Mouse (Mus musculus) lung, adult 2 months (tissue): ENCODE results near the gene Nxt1. TPM values are rescaled to one million over a fixed set of nuclear protein-coding genes. Genes with fewer than 3 reads are reported as not detected.

Experiments used
- DNase-seq: peaks from one replicate; pipeline ENCODE4 v3.0.0; 2022
- H3K4me1 ChIP-seq: fragments of 200-500 bp; 2 replicates; pipeline ENCODE4 v1.6.1; 2011; ENCODE audit warnings: low read length; ENCODE audit not compliant: control insufficient read depth, insufficient read depth
- H3K4me3 ChIP-seq: fragments of 200-500 bp; replicated peaks from 2 replicates; pipeline ENCODE3; 2011; ENCODE audit warnings: low read depth, mild to moderate bottlenecking, control low read depth, low read length; ENCODE audit errors: extremely low read depth
- CTCF ChIP-seq: fragments of 200-500 bp; IDR thresholded peaks from 2 replicates; pipeline ENCODE4 v1.5.1; 2011; ENCODE audit warnings: mild to moderate bottlenecking, low read length, control low read depth; ENCODE audit not compliant: insufficient read depth
- POLR2A ChIP-seq: fragments of 200-500 bp; IDR thresholded peaks from 2 replicates; pipeline ENCODE4 v1.6.1; 2011; ENCODE audit warnings: low read depth, mild to moderate bottlenecking, control low read depth, low read length, borderline replicate concordance; ENCODE audit errors: extremely low read depth
- WGBS: fragments of 180-500 bp; shearing (Covaris S2); methylation state at CpG from one replicate; pipeline ENCODE4 v1.1.7; 2018; 5-methylcytosine and 5-hydroxymethylcytosine counted together
- polyA plus RNA-seq: library from polyadenylated mRNA; depleted of rRNA; stranded (reverse); fragments of >200 nt; gene quantifications from 2 replicates; pipeline ENCODE4 v1.2.3, GENCODE M21; 2012; rRNA removed

Gene Nxt1
- polyA plus RNA-seq, 1 experiment, result 19.6 TPM

DNA sequence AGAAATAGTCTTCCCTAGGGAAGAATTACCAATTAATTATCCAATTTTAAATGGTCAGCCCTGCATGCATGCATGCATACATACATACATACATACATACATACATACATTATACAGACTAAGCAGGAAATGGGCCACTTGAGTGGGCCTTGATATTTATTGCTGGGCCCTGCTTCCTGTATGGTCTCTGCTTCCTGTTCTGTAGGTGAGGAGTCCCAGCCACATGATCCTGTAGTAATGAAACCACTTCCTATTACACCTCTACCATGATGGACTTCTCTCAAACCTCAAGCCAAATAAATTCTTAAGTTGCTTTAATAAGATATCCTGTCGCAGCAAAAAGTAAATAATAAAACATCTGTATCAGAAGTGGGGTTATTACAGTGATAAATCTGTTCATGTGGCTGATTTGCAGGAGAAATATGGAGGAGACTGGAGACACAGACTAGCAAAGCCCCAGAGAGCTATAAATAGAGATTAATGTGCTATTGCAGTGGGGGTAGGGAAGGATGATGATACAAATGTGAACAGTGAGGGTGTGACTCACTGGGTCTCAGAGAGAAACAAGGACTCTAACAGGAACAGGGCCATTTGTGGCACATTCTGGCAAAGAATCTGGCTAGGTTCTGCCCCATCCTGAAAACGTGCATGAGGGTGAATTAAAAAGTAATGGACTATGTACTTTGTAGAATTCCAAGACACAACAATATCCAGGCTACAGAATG lies 47.0 kb downstream of the Nxt1 start:
- WGBS, result 47% methylated on average over 2 of the region's 2 CpGs
- no peak for TF ChIP-seq CTCF
- no peak for TF ChIP-seq POLR2A
- Histone ChIP-seq H3K4me3 (no peak overlapping the region), H3K4me1 (no peaks in the 10 kb centered on the region; the same call in 1 of the 2 replicates)
- no peak for DNase-seq

Other genes starting within 250 kb of the Nxt1 start
- 81.8 and 82.1 TPM in 2 replicates for gene Cd93, start 229.0 kb upstream of the Nxt1 start, polyA plus RNA-seq
- 10.3 and 10.7 TPM in 2 replicates for gene Gzf1, start 8.4 kb downstream of the Nxt1 start, polyA plus RNA-seq
- gene Napb, start 59.9 kb downstream of the Nxt1 start, polyA plus RNA-seq, result 0.69 and 1.1 TPM in 2 replicates
- not detected in 2 replicates for gene Cstl1, start 77.8 kb downstream of the Nxt1 start, polyA plus RNA-seq
- not detected in 2 replicates for gene Cst11, start 98.9 kb downstream of the Nxt1 start, polyA plus RNA-seq
- not detected in 2 replicates for gene 8030411F24Rik, start 109.4 kb downstream of the Nxt1 start, polyA plus RNA-seq
- not detected in 2 replicates for gene Cst12, start 116.8 kb downstream of the Nxt1 start, polyA plus RNA-seq
- 3.3 and 4.6 TPM in 2 replicates for gene Cst8, start 126.2 kb downstream of the Nxt1 start, polyA plus RNA-seq
- gene Cst13, start 147.5 kb downstream of the Nxt1 start, polyA plus RNA-seq, result not detected in 2 replicates
- 0.20 TPM in 1 of 2 replicates, not detected in the other for gene Cst9, start 162.5 kb downstream of the Nxt1 start, polyA plus RNA-seq
- gene 9230104L09Rik, start 192.4 kb downstream of the Nxt1 start, polyA plus RNA-seq, result 12.7 and 19.1 TPM in 2 replicates
- gene Cst3, start 203.1 kb downstream of the Nxt1 start, polyA plus RNA-seq, result 1,892 and 2,105 TPM in 2 replicates